Mouse (Mus musculus) liver, embryonic 13.5 days (tissue): ENCODE data around the gene Cds1. TPM values are rescaled to one million over a fixed set of nuclear protein-coding genes. Genes with fewer than 3 reads are reported as not detected.

ENCODE experiments used
- ATAC-seq: fragments of 200-750 bp; cut with Nextera tagmentation; 2 replicates; pipeline ENCODE4 v1.8.0; 2017; ENCODE audit warnings: low read depth, mild to moderate bottlenecking, moderate number of reproducible peaks, moderate library complexity
- DNase-seq: peaks from one replicate; pipeline ENCODE4 v3.0.0; 2022
- H3K27ac ChIP-seq: fragments of 300-500 bp; sonication (generic); 2 replicates; pipeline ENCODE4 v1.5.1; 2015; ENCODE audit warnings: moderate library complexity, mild to moderate bottlenecking, inconsistent platforms
- H3K27me3 ChIP-seq: fragments of 300-500 bp; sonication (generic); 2 replicates; pipeline ENCODE4 v1.6.1; 2015; ENCODE audit warnings: mild to moderate bottlenecking, inconsistent platforms
- H3K36me3 ChIP-seq: fragments of 300-500 bp; sonication (generic); 2 replicates; pipeline ENCODE4 v1.6.1; 2015; ENCODE audit warnings: mild to moderate bottlenecking, inconsistent platforms
- H3K4me1 ChIP-seq: fragments of 300-500 bp; sonication (generic); replicated peaks from 2 replicates; pipeline ENCODE4 v1.6.1; 2015; ENCODE audit warnings: inconsistent platforms
- H3K4me2 ChIP-seq: fragments of 300-500 bp; sonication (generic); 2 replicates; pipeline ENCODE4 v1.6.1; 2015; ENCODE audit warnings: inconsistent platforms, mild to moderate bottlenecking, moderate library complexity
- H3K4me3 ChIP-seq: fragments of 300-500 bp; sonication (generic); replicated peaks from 2 replicates; pipeline ENCODE4 v1.5.1; 2015; ENCODE audit warnings: mild to moderate bottlenecking, inconsistent platforms
- H3K9ac ChIP-seq: fragments of 300-500 bp; sonication (generic); 2 replicates; pipeline ENCODE4 v1.6.1; 2015; ENCODE audit warnings: mild to moderate bottlenecking, inconsistent platforms
- H3K9me3 ChIP-seq: fragments of 300-500 bp; sonication (generic); replicated peaks from 2 replicates; pipeline ENCODE4 v1.6.1; 2016; ENCODE audit warnings: inconsistent platforms
- WGBS: fragments of 180-500 bp; shearing (Covaris S2); methylation state at CpG from one replicate; pipeline ENCODE4 v1.1.7; 2015; ENCODE audit not compliant: insufficient replicate concordance; 5-methylcytosine and 5-hydroxymethylcytosine counted together
- polyA plus RNA-seq: library from polyadenylated mRNA; unstranded; fragments of >200 nt; fragmentation: Nextera tagmentation; extraction: Ambion mirVana; gene quantifications from 2 replicates; pipeline ENCODE4 v1.2.1, GENCODE M21; 2015

Cds1 gene
- polyA plus RNA-seq, 1 experiment from 2014 or later: 0.27 TPM

DNA sequence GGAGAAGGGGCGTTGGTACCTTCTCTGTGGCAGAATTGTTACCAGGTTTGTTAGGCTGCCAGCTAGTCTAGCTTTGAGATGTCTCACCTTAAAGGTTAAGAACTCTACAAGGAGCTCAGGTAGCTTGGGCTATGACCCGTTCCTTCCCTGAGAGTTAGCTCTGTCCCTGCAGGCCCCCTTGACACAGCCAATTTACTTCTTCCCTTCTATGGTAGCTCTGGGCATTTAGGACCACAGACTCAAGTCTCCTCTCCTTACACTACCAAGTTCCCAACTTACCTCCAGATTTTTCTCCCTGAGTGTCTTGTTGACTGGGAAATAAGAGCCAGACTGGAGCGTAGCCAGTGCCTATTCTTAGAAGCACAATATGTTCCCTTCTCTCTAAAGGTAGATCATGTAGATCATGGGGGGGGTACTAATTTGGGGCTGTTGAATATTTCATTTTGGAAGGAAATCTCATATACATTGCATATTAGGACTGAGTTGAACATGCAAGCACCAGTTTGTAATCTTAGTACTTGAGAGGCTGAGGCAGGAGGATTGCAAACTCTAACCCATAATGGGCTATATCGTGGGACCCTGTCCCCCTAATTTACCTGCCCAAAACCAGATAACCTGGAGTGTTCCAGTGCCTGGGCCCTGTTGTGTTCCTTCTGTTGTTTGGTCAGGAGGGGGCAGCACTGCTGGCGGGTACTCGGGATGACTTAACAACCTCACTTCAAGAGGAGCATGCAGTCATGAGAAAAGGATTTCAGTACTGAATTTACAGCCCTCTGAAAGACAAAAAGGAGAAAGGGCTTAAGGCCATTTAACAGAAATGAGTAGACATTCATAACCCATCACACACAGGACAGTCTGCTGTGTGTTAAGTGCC is 46.6 kb downstream of the Cds1 start:
- no peaks in the 10 kb centered on the region for H3K27me3 ChIP-seq
- WGBS: 64% methylated on average over 6 of the region's 6 CpGs
- H3K4me1 ChIP-seq: no peaks in the 10 kb centered on the region
- DNase-seq: no peak
- no peaks in the 10 kb centered on the region for H3K9me3 ChIP-seq
- H3K36me3 ChIP-seq: no peaks in the 10 kb centered on the region
- no peak overlapping the region for H3K27ac ChIP-seq
- H3K9ac ChIP-seq: no peak overlapping the region
- H3K4me3 ChIP-seq: no peak overlapping the region
- no peak overlapping the region for H3K4me2 ChIP-seq
- ATAC-seq: no peak

DNA sequence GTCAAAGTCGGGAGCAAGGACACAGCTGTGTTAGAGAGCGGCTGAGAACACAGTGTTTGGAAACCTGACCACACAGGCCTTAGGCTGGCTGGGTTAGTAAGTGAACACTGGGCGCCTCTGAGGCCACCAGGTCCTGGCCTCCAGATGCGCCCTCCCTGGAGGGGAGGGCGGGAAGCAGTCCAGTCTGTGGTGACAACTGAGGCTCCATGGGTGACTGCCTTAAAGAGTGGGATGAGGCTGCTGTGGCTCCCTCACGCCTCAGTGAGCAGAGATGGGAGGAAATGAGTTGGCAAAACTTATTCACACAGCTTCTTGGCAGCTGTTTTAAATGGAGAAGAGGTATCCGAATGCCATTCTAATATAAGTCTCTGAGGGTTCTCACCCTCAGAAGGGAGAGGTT is 51.9 kb downstream of the Cds1 start:
- Histone ChIP-seq H3K9ac (no peak overlapping the region), H3K27ac (no peak overlapping the region), H3K4me2 (no peak overlapping the region), H3K4me1 (no peaks in the 10 kb centered on the region), H3K4me3 (no peak overlapping the region), H3K9me3 (no peaks in the 10 kb centered on the region), H3K36me3 (no peaks in the 10 kb centered on the region), H3K27me3 (no peaks in the 10 kb centered on the region)
- DNase-seq (no peak), ATAC-seq (no peak; the same call in 1 of the 2 replicates)
- WGBS: 40% methylated on average over 7 of the region's 7 CpGs

DNA sequence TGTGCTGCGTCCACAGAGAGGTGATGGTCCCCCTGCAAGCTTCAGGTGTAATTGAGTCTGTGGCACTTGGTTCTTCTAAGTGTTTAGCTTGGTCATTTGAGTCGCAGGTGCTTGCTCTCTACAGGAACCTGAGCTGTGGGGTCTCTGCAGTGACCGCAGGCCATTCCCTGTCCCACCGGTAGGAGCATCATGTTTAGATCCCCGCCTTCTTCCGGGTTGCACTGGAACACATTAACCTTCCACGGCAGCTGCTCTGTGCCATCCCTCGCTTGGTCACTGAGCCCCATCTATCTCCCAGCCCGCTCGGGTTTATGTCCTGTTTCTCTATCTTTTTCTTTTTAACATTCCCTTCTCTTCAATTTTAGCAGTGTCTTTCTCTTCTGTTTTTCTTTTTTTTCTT is 54.3 kb downstream of the Cds1 start:
- Histone ChIP-seq H3K9ac (no peak overlapping the region), H3K27ac (no peak overlapping the region), H3K4me2 (no peak overlapping the region), H3K4me1 (no peaks in the 10 kb centered on the region), H3K27me3 (peaks cover 10% of the 10 kb centered on the region), H3K4me3 (no peak overlapping the region), H3K36me3 (no peaks in the 10 kb centered on the region), H3K9me3 (no peaks in the 10 kb centered on the region)
- WGBS: 60% methylated on average over 10 of the region's 10 CpGs
- DNase-seq (no peak), ATAC-seq (no peak)

DNA sequence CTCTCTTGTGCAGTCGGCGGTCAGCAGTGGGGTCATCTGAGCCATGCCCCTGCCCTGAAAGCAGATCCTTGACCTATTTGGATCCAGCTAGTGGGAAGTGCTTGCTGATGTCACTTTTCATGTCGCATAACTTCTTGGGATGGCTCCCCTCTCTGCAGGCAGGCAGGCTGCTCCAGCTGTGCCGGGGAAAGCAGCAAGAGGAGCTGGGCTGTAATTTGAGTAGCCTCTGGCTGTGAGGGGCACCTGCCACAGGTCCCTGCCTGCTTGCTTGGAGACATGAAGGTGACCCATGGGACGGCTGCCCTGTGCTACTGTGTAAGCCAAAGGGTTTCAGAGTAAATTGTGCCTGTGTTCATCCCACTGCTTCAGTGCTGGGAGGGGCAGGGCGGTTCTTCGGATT is 54.9 kb downstream of the Cds1 start:
- H3K4me1 ChIP-seq: no peaks in the 10 kb centered on the region
- H3K9me3 ChIP-seq: no peaks in the 10 kb centered on the region
- 49% methylated on average over 7 of the region's 7 CpGs for WGBS
- DNase-seq (no peak), ATAC-seq (no peak)
- H3K27me3 ChIP-seq: peaks cover 11% of the 10 kb centered on the region
- H3K4me2 ChIP-seq: no peak overlapping the region
- no peak overlapping the region for H3K4me3 ChIP-seq
- H3K36me3 ChIP-seq: no peaks in the 10 kb centered on the region
- no peak overlapping the region for H3K27ac ChIP-seq
- no peak overlapping the region for H3K9ac ChIP-seq

DNA sequence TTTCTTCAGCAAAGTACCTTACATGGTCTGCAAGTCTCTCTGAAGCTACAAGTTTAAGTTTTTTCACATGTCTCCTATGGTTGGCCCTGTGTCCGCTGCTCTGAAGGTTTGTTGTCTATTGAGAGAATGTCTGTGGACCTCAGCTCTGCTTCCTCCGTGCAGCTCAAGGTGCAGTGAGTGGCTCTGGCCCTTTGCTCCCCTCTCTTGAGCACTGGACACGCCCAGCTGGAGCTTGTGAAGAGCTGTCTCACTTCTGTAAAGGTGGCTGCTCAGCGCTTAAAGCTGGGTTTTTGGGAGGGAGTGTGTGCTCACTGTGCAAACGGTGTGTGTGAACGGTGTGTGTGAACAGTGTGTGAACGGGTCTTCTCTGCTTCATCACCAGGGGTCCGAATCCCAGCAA is 56.1 kb downstream of the Cds1 start:
- Histone ChIP-seq H3K27ac (no peak overlapping the region), H3K4me3 (no peak overlapping the region), H3K36me3 (no peaks in the 10 kb centered on the region), H3K4me1 (peaks cover 8% of the 10 kb centered on the region), H3K9ac (no peak overlapping the region), H3K4me2 (no peak overlapping the region), H3K9me3 (no peaks in the 10 kb centered on the region), H3K27me3 (peaks cover 13% of the 10 kb centered on the region)
- ATAC-seq (no peak), DNase-seq (no peak)
- WGBS: 60% methylated on average over 8 of the region's 8 CpGs

DNA sequence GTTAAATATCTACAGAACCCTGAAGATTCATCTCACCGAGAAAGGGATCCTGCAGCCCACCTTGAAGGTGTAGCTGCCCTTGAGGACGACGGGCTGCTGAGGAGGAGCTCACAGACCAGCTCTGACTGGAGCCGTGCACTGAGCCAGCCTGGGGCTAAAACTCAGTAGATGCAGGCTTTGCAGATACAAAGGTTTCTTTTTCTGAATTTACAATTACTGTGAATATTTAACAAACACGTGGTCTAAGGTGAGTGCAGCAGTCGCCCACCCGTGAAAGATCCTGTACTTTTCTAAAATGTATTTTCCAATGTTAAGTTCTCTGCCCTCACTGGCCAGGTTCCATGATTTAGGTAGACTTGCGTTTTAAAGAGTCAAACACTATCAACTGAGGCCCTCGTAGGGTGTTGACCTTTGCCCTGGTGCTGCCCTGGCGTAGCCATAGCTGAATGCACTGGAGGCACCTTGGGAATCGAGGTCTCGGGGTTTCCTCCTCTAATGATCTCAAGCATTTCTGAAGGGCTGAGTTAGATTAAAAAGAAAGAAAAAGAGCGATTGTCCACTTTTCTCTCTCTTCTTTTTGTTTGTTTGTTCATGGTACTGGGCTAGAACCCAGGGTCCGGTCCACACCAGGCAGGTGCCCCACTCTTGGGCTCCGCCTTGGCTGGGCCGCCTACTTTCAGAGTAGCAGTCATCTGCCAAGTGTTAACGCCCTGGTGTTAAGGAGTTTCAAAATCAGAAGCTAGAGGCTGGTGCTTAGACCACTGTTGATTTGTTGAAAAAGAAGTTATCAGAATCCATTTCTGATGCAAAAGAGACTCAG is 56.8 kb downstream of the Cds1 start:
- peaks cover 13% of the 10 kb centered on the region for H3K27me3 ChIP-seq
- no peak overlapping the region for H3K9ac ChIP-seq
- no peak for ATAC-seq
- WGBS: 64% methylated on average over 17 of the region's 17 CpGs
- no peaks in the 10 kb centered on the region for H3K9me3 ChIP-seq
- no peak overlapping the region for H3K4me2 ChIP-seq
- no peak for DNase-seq
- H3K4me1 ChIP-seq: peaks cover 14% of the 10 kb centered on the region
- H3K36me3 ChIP-seq: no peaks in the 10 kb centered on the region
- no peak overlapping the region for H3K4me3 ChIP-seq
- H3K27ac ChIP-seq: no peak overlapping the region

DNA sequence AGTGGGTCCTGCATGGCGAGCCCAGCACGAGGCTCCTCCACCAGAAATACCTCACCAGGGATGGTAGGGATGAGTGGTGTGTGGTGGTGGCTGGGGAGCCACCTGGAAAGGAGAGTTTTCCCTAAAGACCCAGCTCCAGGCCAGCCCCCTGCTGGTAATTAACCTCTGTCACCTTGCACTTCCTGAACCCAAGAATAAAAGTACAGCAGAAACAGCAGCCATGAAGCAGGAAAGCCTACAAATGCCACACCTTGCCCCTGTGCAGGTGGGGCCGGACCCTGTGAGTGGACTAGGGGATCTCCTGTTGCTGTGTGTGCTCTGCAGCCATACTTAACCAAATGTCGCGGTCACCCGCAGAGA is 57.4 kb downstream of the Cds1 start:
- DNase-seq: no peak
- Histone ChIP-seq H3K4me2 (no peak overlapping the region), H3K9ac (no peak overlapping the region), H3K27me3 (peaks cover 13% of the 10 kb centered on the region), H3K4me3 (no peak overlapping the region), H3K9me3 (no peaks in the 10 kb centered on the region), H3K4me1 (peaks cover 20% of the 10 kb centered on the region), H3K27ac (no peak overlapping the region), H3K36me3 (no peaks in the 10 kb centered on the region)
- ATAC-seq: no peak
- WGBS: 53% methylated on average over 6 of the region's 6 CpGs

DNA sequence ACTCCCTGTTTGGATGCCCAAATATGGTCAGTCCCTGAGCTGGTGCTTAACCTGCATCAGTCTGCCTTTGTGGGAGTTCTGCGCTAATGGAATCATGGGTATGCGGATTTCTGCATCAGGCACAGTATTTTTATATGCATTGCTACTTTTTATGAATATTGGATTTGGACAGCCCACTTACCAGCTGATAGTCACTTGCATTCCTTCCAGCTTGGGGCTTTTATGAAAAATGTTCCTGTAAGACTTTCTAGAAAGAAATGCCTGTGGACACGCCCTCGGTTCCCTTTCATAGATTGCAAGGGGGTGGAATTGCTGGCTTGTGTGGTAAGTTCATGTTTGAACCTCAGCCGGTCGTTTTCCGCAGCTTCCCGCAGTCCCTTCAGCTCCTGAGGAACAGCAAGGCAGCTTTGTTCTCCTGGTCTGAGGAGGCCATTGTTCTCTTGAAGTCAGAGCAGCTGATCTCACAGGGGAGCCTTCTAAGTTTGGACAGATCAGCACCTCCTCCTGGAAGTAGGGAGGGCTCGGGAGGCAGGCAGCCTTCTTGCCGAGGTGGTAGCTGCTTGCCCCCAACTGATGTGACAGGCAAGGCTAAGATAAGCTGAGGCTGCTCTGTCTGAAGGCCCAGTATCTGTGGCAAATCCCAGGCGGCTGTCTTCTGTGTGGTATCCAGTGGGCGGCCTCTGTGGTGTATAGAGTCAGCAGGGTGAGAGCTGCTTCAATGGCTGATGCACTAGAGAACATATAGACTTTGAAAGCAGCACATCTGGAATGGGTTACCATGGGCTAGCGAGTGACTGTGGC is 60.4 kb downstream of the Cds1 start:
- Histone ChIP-seq H3K4me1 (peaks cover 22% of the 10 kb centered on the region), H3K36me3 (no peaks in the 10 kb centered on the region), H3K9ac (no peak overlapping the region), H3K4me2 (no peak overlapping the region), H3K27ac (no peak overlapping the region), H3K4me3 (no peak overlapping the region), H3K27me3 (peaks cover 13% of the 10 kb centered on the region), H3K9me3 (no peaks in the 10 kb centered on the region)
- ATAC-seq (peak; percentile 71), DNase-seq (no peak)
- 37% methylated on average over 13 of the region's 13 CpGs for WGBS

DNA sequence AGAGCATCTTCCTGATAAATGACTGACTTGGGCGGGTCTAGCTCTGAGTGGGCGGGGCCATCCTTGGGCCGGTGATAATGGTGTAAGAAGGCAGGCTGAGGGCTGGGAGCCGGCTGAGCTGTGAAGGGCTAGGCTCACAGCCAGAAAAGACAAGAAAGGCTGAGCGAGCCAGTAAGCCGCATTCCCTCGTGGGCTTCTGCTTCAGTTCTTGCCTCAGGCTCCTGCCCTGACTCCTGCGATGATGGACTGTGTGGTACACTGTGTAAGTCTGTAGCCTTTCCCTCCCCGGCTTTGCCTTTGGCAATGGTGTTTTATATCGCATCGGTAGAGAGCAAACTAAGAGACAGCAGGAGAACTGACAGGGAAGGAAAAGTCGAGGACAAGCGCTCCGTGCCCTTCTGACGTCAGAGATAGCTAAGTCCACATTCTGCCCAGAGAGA is 61.6 kb downstream of the Cds1 start:
- H3K9me3 ChIP-seq: no peaks in the 10 kb centered on the region
- peak overlapping the region; percentile 31; the same call in 1 of the 2 replicates for H3K9ac ChIP-seq
- DNase-seq (peak; percentile 65), ATAC-seq (peak; percentile 82)
- H3K27ac ChIP-seq: no peak overlapping the region
- no peak overlapping the region; the same call in 1 of the 2 replicates for H3K4me3 ChIP-seq
- peaks cover 13% of the 10 kb centered on the region for H3K27me3 ChIP-seq
- WGBS: 7% methylated on average over 15 of the region's 15 CpGs
- peaks cover 22% of the 10 kb centered on the region for H3K4me1 ChIP-seq
- H3K36me3 ChIP-seq: no peaks in the 10 kb centered on the region
- H3K4me2 ChIP-seq: peak overlapping the region; percentile 58

DNA sequence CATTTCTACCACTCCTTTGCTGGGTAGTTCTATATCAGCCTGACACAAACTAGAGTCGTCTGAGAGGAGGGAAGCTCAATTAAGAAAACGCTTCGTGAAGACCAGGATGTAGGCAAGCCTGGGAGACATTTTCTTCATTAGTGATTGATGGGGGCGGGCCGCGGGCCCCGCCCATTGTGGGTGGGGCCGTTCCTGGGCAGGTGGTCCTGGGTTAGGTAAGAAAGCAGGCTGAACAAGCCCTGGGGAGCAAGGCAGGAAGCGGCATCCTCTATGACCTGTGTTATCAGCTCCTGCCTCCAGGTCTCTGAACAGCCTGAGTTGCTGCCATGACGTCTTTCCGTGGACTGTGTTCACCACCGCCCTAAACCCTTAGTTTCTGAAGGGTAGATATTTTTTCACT is 62.5 kb downstream of the Cds1 start:
- WGBS: 28% methylated on average over 12 of the region's 12 CpGs
- no peaks in the 10 kb centered on the region for H3K9me3 ChIP-seq
- DNase-seq (no peak), ATAC-seq (no peak)
- H3K27ac ChIP-seq: no peak overlapping the region
- peaks cover 22% of the 10 kb centered on the region for H3K4me1 ChIP-seq
- H3K4me2 ChIP-seq: no peak overlapping the region
- no peak overlapping the region for H3K9ac ChIP-seq
- no peak overlapping the region for H3K4me3 ChIP-seq
- peaks cover 9% of the 10 kb centered on the region for H3K27me3 ChIP-seq
- H3K36me3 ChIP-seq: no peaks in the 10 kb centered on the region

DNA sequence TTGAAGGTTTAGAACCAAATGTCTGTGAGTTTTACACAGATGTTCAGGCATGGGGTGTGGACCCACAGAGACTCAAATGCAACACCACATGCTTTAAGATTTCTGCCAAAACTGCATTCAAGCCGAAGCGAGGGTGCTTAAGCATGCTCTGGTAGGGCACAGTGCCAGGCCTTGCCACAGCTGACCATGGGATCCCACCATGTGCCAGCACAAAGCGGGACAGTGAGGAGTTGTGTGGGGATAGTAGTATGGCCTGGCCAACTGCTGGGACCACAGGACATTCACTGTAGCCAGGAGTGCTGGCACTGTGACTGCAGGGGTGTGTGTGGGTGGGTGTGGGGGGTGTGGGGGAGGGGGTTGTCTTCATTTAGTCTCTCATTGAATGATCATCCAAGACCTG is 64.0 kb downstream of the Cds1 start:
- ATAC-seq: no peak
- Histone ChIP-seq H3K36me3 (peaks cover 6% of the 10 kb centered on the region), H3K4me1 (peaks cover 22% of the 10 kb centered on the region), H3K9me3 (no peaks in the 10 kb centered on the region), H3K27me3 (0 out of 2 replicates have a peak, but pooled peaks cover 4% of the 10 kb centered on the region), H3K4me3 (no peak overlapping the region), H3K9ac (no peak overlapping the region), H3K27ac (no peak overlapping the region), H3K4me2 (no peak overlapping the region)
- 71% methylated on average over 3 of the region's 3 CpGs for WGBS
- no peak for DNase-seq
